Mouse (Mus musculus): ENCODE measurements around the gene Rere. TPM values are rescaled to one million over a fixed set of nuclear protein-coding genes. Genes with fewer than 3 reads are reported as not detected.
"Not testable (repeated sequence)": the region's sequence is repeated elsewhere in the genome, so short reads cannot be mapped to it uniquely, and the experiment has no call there.

Gene Rere
- polyA plus RNA-seq, 1 experiment from 2014 or later = 52.0 TPM

- no peaks in the 10 kb centered on the region for H3K9me3 ChIP-seq (ENCODE audit: control insufficient read depth, low read length)
- no peaks in the 10 kb centered on the region for H3K4me1 ChIP-seq (ENCODE audit: control insufficient read depth, insufficient read depth, low read length)
- no peak overlapping the region for H3K4me3 ChIP-seq (ENCODE audit: low read depth, low read length)
- 89% methylated on average over 5 of the region's 5 CpGs for WGBS
- H3K9ac ChIP-seq (ENCODE audit: low read length) = no peak overlapping the region
- no peak overlapping the region for H3K27ac ChIP-seq (ENCODE audit: low read depth, low read length)
- no peaks in the 10 kb centered on the region for H3K36me3 ChIP-seq (ENCODE audit: control insufficient read depth, insufficient read depth, low read length)
- no peaks in the 10 kb centered on the region for H3K27me3 ChIP-seq (ENCODE audit: control insufficient read depth, insufficient read depth, low read length)
- no peak for DNase-seq (ENCODE audit: low spot score)
- no peak for ATAC-seq (ENCODE audit: insufficient read depth, low FRiP score, low TSS enrichment)
- no peak overlapping the region for H3K4me2 ChIP-seq (ENCODE audit: low read depth)
These were observed 314.5 kb downstream of the Rere start for GRCm38 (mm10) chr4:150595991-150596390.

GRCm38 (mm10) chr4:150598686-150599085, 317.2 kb downstream of the Rere start:
- no peaks in the 10 kb centered on the region for H3K27me3 ChIP-seq (ENCODE audit: control insufficient read depth, insufficient read depth, low read length)
- no peak overlapping the region for H3K4me2 ChIP-seq (ENCODE audit: low read depth)
- H3K4me1 ChIP-seq (ENCODE audit: control insufficient read depth, insufficient read depth, low read length) = no peaks in the 10 kb centered on the region
- ATAC-seq (ENCODE audit: insufficient read depth, low FRiP score, low TSS enrichment) (no peak), DNase-seq (ENCODE audit: low spot score) (no peak)
- H3K9me3 ChIP-seq (ENCODE audit: control insufficient read depth, low read length) = no peaks in the 10 kb centered on the region
- no peak overlapping the region for H3K9ac ChIP-seq (ENCODE audit: low read length)
- no peaks in the 10 kb centered on the region for H3K36me3 ChIP-seq (ENCODE audit: control insufficient read depth, insufficient read depth, low read length)
- H3K27ac ChIP-seq (ENCODE audit: low read depth, low read length) = no peak overlapping the region
- 77% methylated on average over 1 of the region's 1 CpGs for WGBS
- H3K4me3 ChIP-seq (ENCODE audit: low read depth, low read length) = no peak overlapping the region

- Histone ChIP-seq H3K4me3 (ENCODE audit: low read depth, low read length) (no peak overlapping the region), H3K27me3 (ENCODE audit: control insufficient read depth, insufficient read depth, low read length) (no peaks in the 10 kb centered on the region), H3K4me1 (ENCODE audit: control insufficient read depth, insufficient read depth, low read length) (no peaks in the 10 kb centered on the region), H3K4me2 (ENCODE audit: low read depth) (no peak overlapping the region), H3K27ac (ENCODE audit: low read depth, low read length) (no peak overlapping the region), H3K9ac (ENCODE audit: low read length) (no peak overlapping the region), H3K36me3 (ENCODE audit: control insufficient read depth, insufficient read depth, low read length) (no peaks in the 10 kb centered on the region), H3K9me3 (ENCODE audit: control insufficient read depth, low read length) (no peaks in the 10 kb centered on the region)
- ATAC-seq (ENCODE audit: insufficient read depth, low FRiP score, low TSS enrichment) = no peak
- WGBS = 77% methylated on average over 3 of the region's 3 CpGs
- no peak for DNase-seq (ENCODE audit: low spot score)
These were observed 317.9 kb downstream of the Rere start for GRCm38 (mm10) chr4:150599119-150599992.

GRCm38 (mm10) chr4:150600503-150600902, 319.1 kb downstream of the Rere start:
- WGBS = 91% methylated on average over 2 of the region's 2 CpGs
- not testable (repeated sequence) for H3K27me3 ChIP-seq (ENCODE audit: control insufficient read depth, insufficient read depth, low read length); H3K27ac ChIP-seq (ENCODE audit: low read depth, low read length); H3K4me3 ChIP-seq (ENCODE audit: low read depth, low read length); H3K4me1 ChIP-seq (ENCODE audit: control insufficient read depth, insufficient read depth, low read length); ATAC-seq (ENCODE audit: insufficient read depth, low FRiP score, low TSS enrichment); H3K9me3 ChIP-seq (ENCODE audit: control insufficient read depth, low read length); H3K9ac ChIP-seq (ENCODE audit: low read length); H3K4me2 ChIP-seq (ENCODE audit: low read depth); H3K36me3 ChIP-seq (ENCODE audit: control insufficient read depth, insufficient read depth, low read length); DNase-seq (ENCODE audit: low spot score)

GRCm38 (mm10) chr4:150601489-150601888, 320.0 kb downstream of the Rere start:
- ATAC-seq (ENCODE audit: insufficient read depth, low FRiP score, low TSS enrichment) (no peak), DNase-seq (ENCODE audit: low spot score) (no peak)
- Histone ChIP-seq H3K4me1 (ENCODE audit: control insufficient read depth, insufficient read depth, low read length) (peaks cover 11% of the 10 kb centered on the region), H3K27ac (ENCODE audit: low read depth, low read length) (no peak overlapping the region), H3K4me2 (ENCODE audit: low read depth) (no peak overlapping the region), H3K36me3 (ENCODE audit: control insufficient read depth, insufficient read depth, low read length) (no peaks in the 10 kb centered on the region), H3K9me3 (ENCODE audit: control insufficient read depth, low read length) (no peaks in the 10 kb centered on the region), H3K9ac (ENCODE audit: low read length) (no peak overlapping the region), H3K4me3 (ENCODE audit: low read depth, low read length) (no peak overlapping the region), H3K27me3 (ENCODE audit: control insufficient read depth, insufficient read depth, low read length) (no peaks in the 10 kb centered on the region)
- WGBS = 78% methylated on average over 10 of the region's 10 CpGs

GRCm38 (mm10) chr4:150603366-150604061, 322.1 kb downstream of the Rere start:
- Histone ChIP-seq H3K36me3 (ENCODE audit: control insufficient read depth, insufficient read depth, low read length) (no peaks in the 10 kb centered on the region), H3K4me1 (ENCODE audit: control insufficient read depth, insufficient read depth, low read length) (peaks cover 18% of the 10 kb centered on the region), H3K9ac (ENCODE audit: low read length) (no peak overlapping the region), H3K4me2 (ENCODE audit: low read depth) (no peak overlapping the region), H3K27me3 (ENCODE audit: control insufficient read depth, insufficient read depth, low read length) (no peaks in the 10 kb centered on the region), H3K9me3 (ENCODE audit: control insufficient read depth, low read length) (no peaks in the 10 kb centered on the region), H3K4me3 (ENCODE audit: low read depth, low read length) (no peak overlapping the region), H3K27ac (ENCODE audit: low read depth, low read length) (no peak overlapping the region)
- ATAC-seq (ENCODE audit: insufficient read depth, low FRiP score, low TSS enrichment) = no peak
- no peak for DNase-seq (ENCODE audit: low spot score)
- 100% methylated on average over 1 of the region's 1 CpGs for WGBS

- Histone ChIP-seq H3K36me3 (ENCODE audit: control insufficient read depth, insufficient read depth, low read length) (peaks cover 3% of the 10 kb centered on the region; the same call in 1 of the 2 replicates), H3K4me3 (ENCODE audit: low read depth, low read length) (no peak overlapping the region), H3K4me1 (ENCODE audit: control insufficient read depth, insufficient read depth, low read length) (peaks cover 18% of the 10 kb centered on the region), H3K4me2 (ENCODE audit: low read depth) (no peak overlapping the region), H3K27ac (ENCODE audit: low read depth, low read length) (peak overlapping the region; percentile 79), H3K9ac (ENCODE audit: low read length) (no peak overlapping the region), H3K27me3 (ENCODE audit: control insufficient read depth, insufficient read depth, low read length) (no peaks in the 10 kb centered on the region), H3K9me3 (ENCODE audit: control insufficient read depth, low read length) (no peaks in the 10 kb centered on the region)
- ATAC-seq (ENCODE audit: insufficient read depth, low FRiP score, low TSS enrichment) (no peak), DNase-seq (ENCODE audit: low spot score) (no peak)
- 87% methylated on average over 3 of the region's 3 CpGs for WGBS
These were observed 324.4 kb downstream of the Rere start for GRCm38 (mm10) chr4:150605804-150606203.

GRCm38 (mm10) chr4:150606449-150607161, 325.2 kb downstream of the Rere start:
- Histone ChIP-seq H3K27ac (ENCODE audit: low read depth, low read length) (peak overlapping the region; percentile 79), H3K4me1 (ENCODE audit: control insufficient read depth, insufficient read depth, low read length) (peaks cover 18% of the 10 kb centered on the region), H3K27me3 (ENCODE audit: control insufficient read depth, insufficient read depth, low read length) (no peaks in the 10 kb centered on the region), H3K9me3 (ENCODE audit: control insufficient read depth, low read length) (no peaks in the 10 kb centered on the region), H3K4me2 (ENCODE audit: low read depth) (no peak overlapping the region), H3K4me3 (ENCODE audit: low read depth, low read length) (no peak overlapping the region), H3K9ac (ENCODE audit: low read length) (no peak overlapping the region), H3K36me3 (ENCODE audit: control insufficient read depth, insufficient read depth, low read length) (peaks cover 6% of the 10 kb centered on the region)
- WGBS = 38% methylated on average over 3 of the region's 3 CpGs
- DNase-seq (ENCODE audit: low spot score) (peak; percentile 53), ATAC-seq (ENCODE audit: insufficient read depth, low FRiP score, low TSS enrichment) (peak; percentile 72)

Measured in neural tube, embryonic 11.5 days (tissue).